27 mouse cellular contexts compared by ENCODE assay signal in genomic region chr5:31073176-31073575, GRCm38 (mm10). TPM values are rescaled to one million over a fixed set of nuclear protein-coding genes. Genes with fewer than 3 reads are reported as not detected.
"Had no signal": no experiment of that assay in that cellular context is flagged by ENCODE, and none has a peak within 500 bp of the region (broad histone marks: within the 10 kb centered on the region; RNA-seq: fewer than 3 reads in every experiment).

No protein-coding gene starts in this region.

- DNase-seq: lung, adult 18-20 months; lung, embryonic 14.5 days; lung, postnatal 10 days; lung, postnatal 4 days; midbrain, embryonic 14.5 days; retina, postnatal 1 day; right cerebral cortex, adult 18-20 months; right cerebral cortex, postnatal 25 days; right cerebral cortex, postnatal 4 days; spleen, adult 18-20 months; thymus, adult 18-20 months; thymus, postnatal 14 days; thymus, postnatal 36 days had no signal

- H3K4me1 ChIP-seq: midbrain, embryonic 10.5 days; midbrain, embryonic 12.5 days; neural tube, embryonic 13.5 days; neural tube, embryonic 15.5 days had no signal

- H3K27ac ChIP-seq: midbrain, embryonic 10.5 days; midbrain, embryonic 12.5 days; neural tube, embryonic 13.5 days; neural tube, embryonic 15.5 days had no signal

- H3K4me3 ChIP-seq: midbrain, embryonic 10.5 days; midbrain, embryonic 12.5 days; myocyte; neural tube, embryonic 13.5 days; neural tube, embryonic 15.5 days had no signal

RNA-seq across cellular contexts. Expression of gene Dnajc5g, which starts 32.9 kb away (rescaled TPM):
- total RNA-seq: megakaryocyte, adult 5-6 weeks; megakaryocyte-erythroid progenitor cell, adult 5-6 weeks had no signal
- polyA plus RNA-seq: lung, embryonic 14.5 days; lung, embryonic 16.5 days; midbrain, embryonic 10.5 days; midbrain, embryonic 12.5 days; midbrain, embryonic 14.5 days; midbrain, embryonic 16.5 days; myocyte; neural tube, embryonic 11.5 days; neural tube, embryonic 13.5 days; neural tube, embryonic 15.5 days; small intestine, adult 2 months; stomach, embryonic 14.5 days; stomach, embryonic 16.5 days; thymus, postnatal 0 days had no signal

RNA-seq across cellular contexts. Expression of gene Slc30a3, which starts 34.9 kb away (rescaled TPM):
- total RNA-seq: megakaryocyte, adult 5-6 weeks; megakaryocyte-erythroid progenitor cell, adult 5-6 weeks had no signal
- polyA plus RNA-seq: lung, embryonic 14.5 days had no signal
